Mouse (Mus musculus): ENCODE data around the gene Acacb.

DNA sequence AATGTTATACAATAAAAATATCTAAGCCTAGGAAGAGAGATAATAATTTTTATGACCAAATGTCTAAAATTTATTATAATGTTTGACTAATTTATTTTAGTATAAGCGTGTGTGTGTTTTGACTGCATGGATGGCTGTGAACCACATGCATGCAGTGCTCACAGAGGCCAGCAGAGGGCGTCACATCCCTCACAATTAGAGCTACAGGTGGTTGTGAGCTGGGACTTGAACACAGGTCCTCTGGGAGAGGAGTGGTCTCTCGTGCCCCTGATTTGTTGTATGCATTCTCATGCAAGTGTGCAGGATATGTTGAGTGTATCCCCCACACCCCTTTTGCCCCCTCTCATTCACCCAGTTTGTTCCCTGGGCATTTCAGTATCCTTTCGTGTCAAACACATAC lies 139.8 kb downstream of the Acacb start:
- no peak for TF ChIP-seq NRF1 (IDR thresholded peaks at IDR 0.05; ENCODE audit: low read depth, low read length)
- no peak for TF ChIP-seq MAZ (IDR thresholded peaks at IDR 0.05; ENCODE audit: low read depth, low read length)
- no peak for TF ChIP-seq RAD21 (IDR thresholded peaks at IDR 0.05; ENCODE audit: low read depth, low read length)
- no peak for TF ChIP-seq TCF12 (IDR thresholded peaks at IDR 0.05; ENCODE audit: low read depth, low read length)
- no peak for TF ChIP-seq HCFC1 (IDR thresholded peaks at IDR 0.05; ENCODE audit: low read depth, low read length)
- TF ChIP-seq MAX (IDR thresholded peaks at IDR 0.05; ENCODE audit: low read length): no peak
- TF ChIP-seq POLR2A (IDR thresholded peaks at IDR 0.05; ENCODE audit: low read depth, low read length): no peak
- TF ChIP-seq CTCF (conservative IDR thresholded peaks at IDR 0.05 in 1 of 2, IDR thresholded peaks at IDR 0.05 in 1 of 2; ENCODE audit: low read depth in 2 of 2, low read length in 2 of 2): peak; percentile 39 to 45; a peak in 3 of 4 replicates
- TF ChIP-seq UBTF (IDR thresholded peaks at IDR 0.05; ENCODE audit: low read depth, low read length): no peak
- TF ChIP-seq ZKSCAN1 (IDR thresholded peaks at IDR 0.05; ENCODE audit: borderline replicate concordance, low read depth, low read length): no peak
